In the genomic region with DNA sequence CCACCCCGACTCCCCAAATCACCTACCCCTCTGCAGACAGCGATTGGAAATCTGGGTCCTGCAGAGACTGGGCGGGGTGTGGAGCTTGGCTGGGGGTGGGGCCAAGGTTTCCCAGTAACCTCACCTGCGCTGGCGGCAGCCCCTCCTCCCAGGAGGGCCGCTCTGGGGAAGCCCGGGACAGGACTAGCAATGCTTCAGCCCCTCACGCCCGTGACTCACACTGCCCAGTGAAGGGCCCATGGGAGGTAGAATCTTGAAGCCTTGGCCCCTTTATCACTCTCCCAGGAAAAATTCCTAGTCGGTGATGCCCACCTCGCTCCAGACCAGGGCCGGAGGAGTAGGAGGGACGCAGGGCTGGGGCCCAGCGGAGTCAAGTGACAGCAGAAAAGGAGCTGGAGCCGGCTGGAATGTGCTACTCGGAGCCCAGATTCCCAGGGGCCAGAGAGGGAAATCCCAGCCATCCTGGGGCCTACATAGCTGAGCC, we compare ENCODE assay signal across 9 mouse cellular contexts. TPM values are rescaled to one million over a fixed set of nuclear protein-coding genes. Genes with fewer than 3 reads are reported as not detected.
DNase-seq lines count a peak whose midpoint lies in the region; ATAC-seq lines count a peak whose summit lies in the region.
"Had no signal": no experiment of that assay in that cellular context is flagged by ENCODE, and none has a peak within 500 bp of the region (broad histone marks: within the 10 kb centered on the region; RNA-seq: fewer than 3 reads in every experiment).

No protein-coding gene starts in this region.

- H3K4me3 ChIP-seq in embryonic facial prominence, embryonic 10.5 days = peak overlapping the region; percentile 82
- peak overlapping the region; percentile 89 for H3K4me3 ChIP-seq in midbrain, embryonic 12.5 days

- no peak for ATAC-seq in midbrain, embryonic 12.5 days (ENCODE audit: low FRiP score, low read depth)

- peaks cover 82% of the 10 kb centered on the region for H3K27me3 ChIP-seq in embryonic facial prominence, embryonic 10.5 days (replicated peaks; ENCODE audit: low read depth, poor library complexity, severe bottlenecking)
- H3K27me3 ChIP-seq in midbrain, embryonic 12.5 days = no peaks in the 10 kb centered on the region

- H3K4me1 ChIP-seq in embryonic facial prominence, embryonic 10.5 days = peaks cover 86% of the 10 kb centered on the region
- H3K4me1 ChIP-seq in midbrain, embryonic 12.5 days = peaks cover 64% of the 10 kb centered on the region

- H3K9me3 ChIP-seq in embryonic facial prominence, embryonic 10.5 days = no peaks in the 10 kb centered on the region
- H3K9me3 ChIP-seq in midbrain, embryonic 12.5 days = no peaks in the 10 kb centered on the region
- H3K9me3 ChIP-seq: G1E had no signal

- peak overlapping the region; percentile 84 for H3K4me2 ChIP-seq in midbrain, embryonic 12.5 days (replicated peaks)

- 0 out of 2 replicates have a peak, but pooled peaks cover 5% of the 10 kb centered on the region for H3K36me3 ChIP-seq in embryonic facial prominence, embryonic 10.5 days (replicated peaks)
- peaks cover 7% of the 10 kb centered on the region for H3K36me3 ChIP-seq in midbrain, embryonic 12.5 days
- H3K36me3 ChIP-seq: G1E had no signal

- H3K9ac ChIP-seq in midbrain, embryonic 12.5 days (replicated peaks) = peak overlapping the region; percentile 94

- WGBS in embryonic facial prominence, embryonic 10.5 days = 1% methylated on average over 16 of the region's 16 CpGs
- WGBS in large intestine, adult 2 months = 8% methylated on average over 16 of the region's 16 CpGs
- WGBS in midbrain, embryonic 12.5 days = under 1% methylated on average over 16 of the region's 16 CpGs

- peak; percentile 57 to 64 for DNase-seq in heart, adult 18-20 months
- no peak for DNase-seq in heart, postnatal 25 days (ENCODE audit: low spot score)
- peak; percentile 63 for DNase-seq in embryonic facial prominence, embryonic 10.5 days (ENCODE audit: low spot score)
- peak; percentile 49 to 61 for DNase-seq in heart, postnatal 14 days
- peak; percentile 45 for DNase-seq in large intestine, adult 2 months (ENCODE audit: low read depth, low spot score)
- no peak for DNase-seq in left cerebral cortex, postnatal 25 days (ENCODE audit: low spot score in 2 of 2)
- no peak for DNase-seq in spleen, adult 12 weeks (ENCODE audit: low spot score)

- H3K27ac ChIP-seq in embryonic facial prominence, embryonic 10.5 days (replicated peaks) = peak overlapping the region; percentile 91
- peak overlapping the region; percentile 100 for H3K27ac ChIP-seq in midbrain, embryonic 12.5 days (replicated peaks)

- intact Hi-C loops in heart, postnatal 25 days (cut with DNase I) = no loop called here
- intact Hi-C loops in heart, postnatal 14 days (cut with DNase I) = no loop called here
- intact Hi-C loops in left cerebral cortex, postnatal 25 days (cut with DNase I) = no loop called here

RNA-seq across cellular contexts. Expression of a gene that starts 2.4 kb away (rescaled TPM):
- 10 to 100 TPM; 21.7 to 24.0 TPM for total RNA-seq in heart, adult 18-20 months (2021)
- total RNA-seq in heart, postnatal 25 days (2021) = 10 to 100 TPM; 33.1 to 41.7 TPM
- 49.1 and 65.3 TPM in 2 replicates for polyA plus RNA-seq in embryonic facial prominence, embryonic 10.5 days (2016; fragmentation: Nextera tagmentation; extraction: Ambion mirVana)
- 10 to 100 TPM; 40.1 to 44.1 TPM for total RNA-seq in heart, postnatal 14 days (2021)
- 39.0 and 48.9 TPM in 2 replicates for polyA plus RNA-seq in large intestine, adult 2 months (2012; rRNA removed)
- polyA plus RNA-seq in midbrain, embryonic 12.5 days (2016; fragmentation: Nextera tagmentation; extraction: Ambion mirVana) = 201 and 218 TPM in 2 replicates
- total RNA-seq in left cerebral cortex, postnatal 25 days (2021) = 10 to 100 TPM; 51.9 to 55.4 TPM
- total RNA-seq: G1E had no signal

RNA-seq across cellular contexts. Expression of a gene that starts 28.5 kb away (rescaled TPM):
- total RNA-seq in heart, adult 18-20 months (2021) = 10 to 100 TPM; 21.3 to 23.5 TPM
- total RNA-seq in heart, postnatal 25 days (2021) = 10 to 100 TPM; 17.5 to 18.3 TPM
- polyA plus RNA-seq in embryonic facial prominence, embryonic 10.5 days (2016; fragmentation: Nextera tagmentation; extraction: Ambion mirVana) = 57.6 and 61.4 TPM in 2 replicates
- total RNA-seq in heart, postnatal 14 days (2021) = 10 to 100 TPM; 16.8 to 23.2 TPM
- 30.3 and 31.1 TPM in 2 replicates for polyA plus RNA-seq in large intestine, adult 2 months (2012; rRNA removed)
- 34.0 and 34.9 TPM in 2 replicates for polyA plus RNA-seq in midbrain, embryonic 12.5 days (2016; fragmentation: Nextera tagmentation; extraction: Ambion mirVana)
- total RNA-seq in left cerebral cortex, postnatal 25 days (2021) = 10 to 100 TPM; 27.7 to 28.9 TPM

RNA-seq across cellular contexts. Expression of a gene that starts 34.6 kb away (rescaled TPM):
- total RNA-seq in heart, adult 18-20 months (2021) = 10 to 100 TPM; 27.6 to 28.9 TPM
- 10 to 100 TPM; 32.3 TPM for total RNA-seq in heart, postnatal 25 days (2021)
- polyA plus RNA-seq in embryonic facial prominence, embryonic 10.5 days (2016; fragmentation: Nextera tagmentation; extraction: Ambion mirVana) = 19.9 and 22.0 TPM in 2 replicates
- 10 to 100 TPM; 29.6 to 30.7 TPM for total RNA-seq in heart, postnatal 14 days (2021)
- polyA plus RNA-seq in large intestine, adult 2 months (2012; rRNA removed) = 20.3 and 25.1 TPM in 2 replicates
- 18.7 and 19.0 TPM in 2 replicates for polyA plus RNA-seq in midbrain, embryonic 12.5 days (2016; fragmentation: Nextera tagmentation; extraction: Ambion mirVana)
- 10 to 100 TPM; 31.1 to 32.6 TPM for total RNA-seq in left cerebral cortex, postnatal 25 days (2021)

RNA-seq across cellular contexts. Expression of a gene that starts 58.5 kb away (rescaled TPM):
- total RNA-seq in heart, adult 18-20 months (2021) = not detected
- total RNA-seq in heart, postnatal 25 days (2021) = not detected
- polyA plus RNA-seq in embryonic facial prominence, embryonic 10.5 days (2016; fragmentation: Nextera tagmentation; extraction: Ambion mirVana) = 0.20 and 0.24 TPM in 2 replicates
- total RNA-seq in heart, postnatal 14 days (2021) = not detected
- polyA plus RNA-seq in large intestine, adult 2 months (2012; rRNA removed) = 0.26 TPM in 1 of 2 replicates, not detected in the other
- 0.08 TPM in 1 of 2 replicates, not detected in the other for polyA plus RNA-seq in midbrain, embryonic 12.5 days (2016; fragmentation: Nextera tagmentation; extraction: Ambion mirVana)
- not detected for total RNA-seq in left cerebral cortex, postnatal 25 days (2021)
- polyA plus RNA-seq: G1E had no signal

Comparison
In these comparisons a context has a peak if more than half of its experiments do, and no peak if none do; other contexts are left out.
1. DNase-seq: peak in heart, adult 18-20 months (2 of 2), embryonic facial prominence, embryonic 10.5 days (single experiment), heart, postnatal 14 days (2 of 2) and large intestine, adult 2 months (single experiment); none in heart, postnatal 25 days (single experiment), left cerebral cortex, postnatal 25 days (0 of 2) and spleen, adult 12 weeks (single experiment).